Comparison of ENCODE assay signal across 18 mouse cellular contexts in genomic region chr19:55084971-55085856, GRCm38 (mm10). TPM values are rescaled to one million over a fixed set of nuclear protein-coding genes. Genes with fewer than 3 reads are reported as not detected.
DNase-seq lines count a peak whose midpoint lies in the region; ATAC-seq and TF ChIP-seq lines count a peak whose summit lies in the region.
"Had no signal": no experiment of that assay in that cellular context is flagged by ENCODE, and none has a peak within 500 bp of the region (broad histone marks: within the 10 kb centered on the region; RNA-seq: fewer than 3 reads in every experiment).

No protein-coding gene starts in this region.

- peaks cover 15% of the 10 kb centered on the region in 2 experiments for H3K4me1 ChIP-seq in liver, embryonic 14.5 days (replicated peaks; ENCODE audit: control insufficient read depth in 2 of 2, insufficient read depth in 2 of 2, low read length in 1 of 2)
- H3K4me1 ChIP-seq: heart, embryonic 15.5 days; limb, embryonic 12.5 days; neural tube, embryonic 12.5 days; stomach, embryonic 15.5 days had no signal

- peak overlapping the region; percentile 73 for H3K27ac ChIP-seq in liver, embryonic 14.5 days
- H3K27ac ChIP-seq: heart, embryonic 15.5 days; limb, embryonic 12.5 days; neural tube, embryonic 12.5 days; stomach, embryonic 15.5 days had no signal

- ATAC-seq in common myeloid progenitor, adult 5-6 weeks (replicated peaks; ENCODE audit: low read depth, poor library complexity, severe bottlenecking) = peak; percentile 60
- ATAC-seq in liver, embryonic 14.5 days (ENCODE audit: insufficient read depth) = peak; percentile 65
- ATAC-seq: forebrain, embryonic 14.5 days had no signal

- peaks cover 28% of the 10 kb centered on the region for H3K36me3 ChIP-seq in liver, embryonic 14.5 days (replicated peaks; ENCODE audit: control insufficient read depth, insufficient read depth, low read depth)

- H3K27me3 ChIP-seq in liver, embryonic 14.5 days (ENCODE audit: control insufficient read depth, insufficient read depth, low read length) = no peaks in the 10 kb centered on the region
- H3K27me3 ChIP-seq: heart, embryonic 15.5 days; limb, embryonic 12.5 days; neural tube, embryonic 12.5 days; stomach, embryonic 15.5 days had no signal

- DNase-seq in urinary bladder, postnatal 14 days (ENCODE audit: low spot score) = peak; percentile 67
- no peak for DNase-seq in urinary bladder, adult 2 months (ENCODE audit: low spot score)
- no peak for DNase-seq in liver, embryonic 14.5 days (ENCODE audit: low read depth in 3 of 3, low spot score in 3 of 3)
- DNase-seq in gastrocnemius, postnatal 14 days = no peak
- DNase-seq in retina, postnatal 1 day = no peak
- no peak for DNase-seq in adrenal gland, adult (ENCODE audit: inconsistent age in 2 of 2, low spot score in 1 of 2)
- DNase-seq: cerebellum, adult 11-12 months; heart, adult 11 months; kidney, adult 18-20 months; kidney, postnatal 25 days; right cerebral cortex, postnatal 14 days had no signal

- H3K9ac ChIP-seq in liver, embryonic 14.5 days (replicated peaks) = peak overlapping the region; percentile 42
- H3K9ac ChIP-seq: heart, embryonic 15.5 days; limb, embryonic 12.5 days; neural tube, embryonic 12.5 days; stomach, embryonic 15.5 days had no signal

- TF ChIP-seq CTCF in liver, embryonic 14.5 days (IDR thresholded peaks at IDR 0.05; ENCODE audit: low read depth) = no peak

- WGBS in liver, embryonic 14.5 days (ENCODE audit: insufficient replicate concordance) = 8% methylated on average over 4 of the region's 4 CpGs

- intact Hi-C loops in gastrocnemius, postnatal 14 days (cut with DNase I; ENCODE audit: low total_unique reads) = no loop called here

- peak overlapping the region; percentile 24 for H3K4me2 ChIP-seq in liver, embryonic 14.5 days (ENCODE audit: low read depth)
- H3K4me2 ChIP-seq: heart, embryonic 15.5 days; limb, embryonic 12.5 days; midbrain, embryonic 11.5 days; neural tube, embryonic 12.5 days; stomach, embryonic 15.5 days had no signal

- TF ChIP-seq EP300 in liver, embryonic 14.5 days (IDR thresholded peaks at IDR 0.05; ENCODE audit: low read depth) = no peak; the same call in 1 of the 2 replicates

- H3K9me3 ChIP-seq in liver, embryonic 14.5 days (ENCODE audit: control insufficient read depth, low read length) = no peaks in the 10 kb centered on the region
- H3K9me3 ChIP-seq: heart, embryonic 15.5 days; limb, embryonic 12.5 days; neural tube, embryonic 12.5 days; stomach, embryonic 15.5 days had no signal

- H3K4me3 ChIP-seq in liver, embryonic 14.5 days (ENCODE audit: insufficient read depth in 1 of 2, low read depth in 2 of 2, low read length in 2 of 2) = no peak overlapping the region
- H3K4me3 ChIP-seq: heart, embryonic 15.5 days; limb, embryonic 12.5 days; neural tube, embryonic 12.5 days; stomach, embryonic 15.5 days had no signal

RNA-seq across cellular contexts. Expression of gene Gpam, which starts 41.8 kb away (rescaled TPM):
- 65.6 and 67.5 TPM in 2 replicates for polyA plus RNA-seq in urinary bladder, adult 2 months (2012; rRNA removed)
- total RNA-seq in common myeloid progenitor, adult 5-6 weeks (2017) = 14.8 and 18.0 TPM in 2 replicates
- 13.6 and 15.0 TPM in 2 replicates for polyA plus RNA-seq in liver, embryonic 14.5 days (2012; rRNA removed)
- polyA plus RNA-seq in liver, embryonic 14.5 days (2014; fragmentation: Nextera tagmentation; extraction: Ambion mirVana) = 21.6 and 24.0 TPM in 2 replicates
- total RNA-seq in gastrocnemius, postnatal 14 days (2021) = 100 to 1,000 TPM; 118 to 123 TPM
